Mouse (Mus musculus) retina, postnatal 1 day (tissue): ENCODE results near the gene Pus7l.
"Not testable (repeated sequence)": the region's sequence is repeated elsewhere in the genome, so short reads cannot be mapped to it uniquely, and the experiment has no call there.

ENCODE experiments used
- DNase-seq: peaks from one replicate; pipeline ENCODE4 v3.0.0-alpha.2; 2012

Pus7l gene

GRCm38 (mm10) chr15:94542567-94543408, 559 bp downstream of the Pus7l start:
- no peak for DNase-seq

- DNase-seq: no peak
Measured at GRCm38 (mm10) chr15:94539296-94539695, 4.1 kb downstream of the Pus7l start.

GRCm38 (mm10) chr15:94535521-94535920, 7.8 kb downstream of the Pus7l start:
- no peak for DNase-seq

GRCm38 (mm10) chr15:94532956-94533355, 10.4 kb downstream of the Pus7l start:
- DNase-seq: no peak

GRCm38 (mm10) chr15:94532306-94532705, 11.0 kb downstream of the Pus7l start:
- DNase-seq: no peak

GRCm38 (mm10) chr15:94530519-94530918, 12.8 kb downstream of the Pus7l start:
- DNase-seq: no peak

GRCm38 (mm10) chr15:94524956-94525355, 18.4 kb downstream of the Pus7l start:
- DNase-seq: no peak

GRCm38 (mm10) chr15:94523251-94523650, 20.1 kb downstream of the Pus7l start:
- DNase-seq: no peak

- DNase-seq: no peak
Measured at GRCm38 (mm10) chr15:94520959-94521358, 22.4 kb downstream of the Pus7l start.

GRCm38 (mm10) chr15:94520205-94520900, 23.0 kb downstream of the Pus7l start:
- peak; percentile 80 for DNase-seq

GRCm38 (mm10) chr15:94517913-94518491, 25.3 kb downstream of the Pus7l start:
- DNase-seq: no peak

GRCm38 (mm10) chr15:94503451-94504215, 39.7 kb downstream of the Pus7l start:
- DNase-seq: no peak

- no peak for DNase-seq
Measured at GRCm38 (mm10) chr15:94499260-94499659, 44.1 kb downstream of the Pus7l start.

- DNase-seq: no peak
Measured at GRCm38 (mm10) chr15:94495936-94496335, 47.4 kb downstream of the Pus7l start.

GRCm38 (mm10) chr15:94494445-94494844, 48.9 kb downstream of the Pus7l start:
- DNase-seq: no peak

- no peak for DNase-seq
Measured at GRCm38 (mm10) chr15:94489433-94489832, 53.9 kb downstream of the Pus7l start.

GRCm38 (mm10) chr15:94488028-94488427, 55.3 kb downstream of the Pus7l start:
- DNase-seq: not testable (repeated sequence)

GRCm38 (mm10) chr15:94482555-94482954, 60.8 kb downstream of the Pus7l start:
- no peak for DNase-seq

- DNase-seq: no peak
Measured at GRCm38 (mm10) chr15:94480792-94481191, 62.6 kb downstream of the Pus7l start.

- no peak for DNase-seq
Measured at GRCm38 (mm10) chr15:94480248-94480647, 63.1 kb downstream of the Pus7l start.

GRCm38 (mm10) chr15:94479513-94480136, 63.7 kb downstream of the Pus7l start:
- DNase-seq: peak; percentile 38

GRCm38 (mm10) chr15:94478706-94479105, 64.6 kb downstream of the Pus7l start:
- peak; percentile 35 for DNase-seq
